Mouse (Mus musculus) CH12.LX (cell line): ENCODE measurements around the gene Ablim1.

Source experiments
- CTCF ChIP-seq, 2 experiments: IDR thresholded peaks in 1 of 2; conservative IDR thresholded peaks in 1 of 2; 2 replicates each; pipeline ENCODE4 v1.5.1; 2011 to 2012; ENCODE audit warnings: low read depth in 2 of 2, low read length in 2 of 2, improper control_type of control experiment in 1 of 2, inconsistent platforms in 1 of 2, mild to moderate bottlenecking in 1 of 2, moderate library complexity in 1 of 2
- GABPA ChIP-seq: IDR thresholded peaks from 2 replicates; pipeline ENCODE4 v1.6.1; 2012; ENCODE audit warnings: low read depth, low read length, improper control_type of control experiment, inconsistent platforms; ENCODE audit not compliant: insufficient replicate concordance
- KAT2A ChIP-seq: IDR thresholded peaks from 2 replicates; pipeline ENCODE4 v1.6.1; 2012; ENCODE audit warnings: low read length, improper control_type of control experiment, inconsistent platforms; ENCODE audit not compliant: insufficient replicate concordance
- MAX ChIP-seq: IDR thresholded peaks from 2 replicates; pipeline ENCODE4 v1.6.1; 2011; ENCODE audit warnings: low read length, improper control_type of control experiment
- MAZ ChIP-seq: IDR thresholded peaks from 2 replicates; pipeline ENCODE4 v1.6.1; 2012; ENCODE audit warnings: low read depth, mild to moderate bottlenecking, inconsistent platforms, low read length, improper control_type of control experiment, moderate library complexity
- MYC ChIP-seq: IDR thresholded peaks from 2 replicates; pipeline ENCODE4 v1.6.1; 2011; ENCODE audit warnings: low read depth, mild to moderate bottlenecking, improper control_type of control experiment, low read length
- NRF1 ChIP-seq: IDR thresholded peaks from 2 replicates; pipeline ENCODE4 v1.6.1; 2014; ENCODE audit warnings: low read depth, mild to moderate bottlenecking, inconsistent platforms, low read length, improper control_type of control experiment, moderate library complexity
- POLR2A ChIP-seq: IDR thresholded peaks from 2 replicates; pipeline ENCODE4 v1.6.1; 2011; ENCODE audit warnings: low read depth, mild to moderate bottlenecking, improper control_type of control experiment, low read length
- RAD21 ChIP-seq: IDR thresholded peaks from 2 replicates; pipeline ENCODE4 v1.6.1; 2011; ENCODE audit warnings: low read depth, mild to moderate bottlenecking, low read length, improper control_type of control experiment, moderate library complexity
- ZMIZ1 ChIP-seq: IDR thresholded peaks from 2 replicates; pipeline ENCODE4 v1.6.1; 2012; ENCODE audit warnings: low read depth, mild to moderate bottlenecking, inconsistent platforms, low read length, improper control_type of control experiment

GRCm38 (mm10) chr19:57295521-57295920 is 19.2 kb downstream of the Ablim1 start:
- TF ChIP-seq RAD21 = no peak
- no peak for TF ChIP-seq ZMIZ1
- no peak for TF ChIP-seq POLR2A
- no peak for TF ChIP-seq CTCF (conservative IDR thresholded peaks at IDR 0.05 in 1 of 2, IDR thresholded peaks at IDR 0.05 in 1 of 2; ENCODE audit: low read depth in 2 of 2, low read length in 2 of 2)
- TF ChIP-seq NRF1 = no peak
- no peak for TF ChIP-seq MYC
- TF ChIP-seq MAZ = no peak
- no peak for TF ChIP-seq KAT2A
- no peak for TF ChIP-seq MAX
- no peak for TF ChIP-seq GABPA
